Mouse (Mus musculus): ENCODE data around the gene Slc13a4.

GRCm38 (mm10) chr6:35273391-35274082 lies 34.4 kb downstream of the Slc13a4 start:
- TF ChIP-seq POLR2A (IDR thresholded peaks at IDR 0.05; ENCODE audit: insufficient read depth, low read length) = no peak
- TF ChIP-seq CTCF (IDR thresholded peaks at IDR 0.05; ENCODE audit: low read depth, low read length) = no peak

All from ES-Bruce4 (cell line).